In the genomic region with DNA sequence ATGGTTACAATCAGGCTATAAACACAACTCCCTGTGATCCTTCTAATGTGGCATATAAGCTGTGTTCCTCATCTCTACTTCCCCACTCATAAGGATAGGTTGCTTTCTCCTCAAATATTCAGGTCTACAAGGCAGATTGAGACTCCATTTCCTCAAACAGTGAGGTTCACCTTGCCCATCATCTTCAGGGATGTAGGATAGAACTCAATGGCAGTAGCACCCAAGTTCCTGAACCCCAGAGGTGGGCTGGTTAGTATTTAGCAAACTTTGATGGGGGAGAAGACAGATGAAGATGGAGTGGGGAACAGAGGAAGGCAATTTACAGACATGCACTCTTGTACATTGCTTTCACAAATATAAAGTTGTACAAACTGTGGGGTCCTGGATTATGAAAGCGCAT, we compare ENCODE assay signal across 24 mouse cellular contexts.
DNase-seq lines count a peak whose midpoint lies in the region; ATAC-seq lines count a peak whose summit lies in the region.
"Had no signal": no experiment of that assay in that cellular context is flagged by ENCODE, and none has a peak within 500 bp of the region (broad histone marks: within the 10 kb centered on the region; RNA-seq: fewer than 3 reads in every experiment).

No protein-coding gene starts in this region.

- no peak overlapping the region for H3K4me2 ChIP-seq in limb, embryonic 15.5 days
- no peak overlapping the region for H3K4me2 ChIP-seq in midbrain, embryonic 11.5 days

- 0 out of 2 replicates have a peak overlapping the region, but pooled peaks have one; percentile 51 for H3K27ac ChIP-seq in limb, embryonic 15.5 days
- H3K27ac ChIP-seq in limb, embryonic 10.5 days = no peak overlapping the region
- H3K27ac ChIP-seq in midbrain, embryonic 11.5 days (ENCODE audit: low read depth, low read length) = no peak overlapping the region
- H3K27ac ChIP-seq in midbrain, embryonic 10.5 days (replicated peaks) = no peak overlapping the region

- no peak overlapping the region for H3K4me3 ChIP-seq in limb, embryonic 15.5 days
- no peak overlapping the region for H3K4me3 ChIP-seq in limb, embryonic 10.5 days
- no peak overlapping the region for H3K4me3 ChIP-seq in midbrain, embryonic 11.5 days (ENCODE audit: low read depth, low read length)
- H3K4me3 ChIP-seq in midbrain, embryonic 10.5 days = no peak overlapping the region

- H3K9ac ChIP-seq in limb, embryonic 15.5 days = no peak overlapping the region
- H3K9ac ChIP-seq in midbrain, embryonic 11.5 days (ENCODE audit: low read length) = no peak overlapping the region

- H3K27me3 ChIP-seq in limb, embryonic 15.5 days = no peaks in the 10 kb centered on the region
- H3K27me3 ChIP-seq in limb, embryonic 10.5 days (ENCODE audit: low read depth, poor library complexity, severe bottlenecking) = no peaks in the 10 kb centered on the region
- no peaks in the 10 kb centered on the region for H3K27me3 ChIP-seq in midbrain, embryonic 11.5 days (ENCODE audit: control insufficient read depth, insufficient read depth, low read length)
- no peaks in the 10 kb centered on the region for H3K27me3 ChIP-seq in midbrain, embryonic 10.5 days (ENCODE audit: low read depth, poor library complexity, severe bottlenecking)
- H3K27me3 ChIP-seq: CH12.LX, Patski had no signal

- no peaks in the 10 kb centered on the region for H3K9me3 ChIP-seq in limb, embryonic 15.5 days
- H3K9me3 ChIP-seq in limb, embryonic 10.5 days (replicated peaks) = no peaks in the 10 kb centered on the region
- no peaks in the 10 kb centered on the region for H3K9me3 ChIP-seq in midbrain, embryonic 11.5 days (ENCODE audit: control insufficient read depth, low read length)
- H3K9me3 ChIP-seq in midbrain, embryonic 10.5 days (replicated peaks) = no peaks in the 10 kb centered on the region

- peak; percentile 54 for DNase-seq in heart, adult 11 months
- DNase-seq in heart, adult 8-10 months (ENCODE audit: low spot score) = no peak
- DNase-seq in limb, embryonic 10.5 days (ENCODE audit: low spot score) = no peak
- DNase-seq in midbrain, embryonic 11.5 days (ENCODE audit: low spot score, missing footprints) = peak; percentile 73
- no peak for DNase-seq in midbrain, embryonic 10.5 days (ENCODE audit: low spot score)
- DNase-seq in NIH3T3 (ENCODE audit: low read depth) (peak; percentile 26), adipocyte (ENCODE audit: low spot score) (no peak)
- DNase-seq: adrenal gland, adult 2 months; adrenal gland, adult 8-10 months; adrenal gland, postnatal 10 days; adrenal gland, postnatal 14 days; adrenal gland, postnatal 25 days; adrenal gland, postnatal 36 days; B cell, adult 2 months; cerebellum, adult 11 months; cerebellum, adult 11-12 months; cerebellum, adult 18-20 months; cerebellum, adult 2 months had no signal

- no peaks in the 10 kb centered on the region for H3K4me1 ChIP-seq in limb, embryonic 15.5 days
- no peaks in the 10 kb centered on the region for H3K4me1 ChIP-seq in limb, embryonic 10.5 days
- H3K4me1 ChIP-seq in midbrain, embryonic 11.5 days (ENCODE audit: control insufficient read depth, insufficient read depth, low read length) = no peaks in the 10 kb centered on the region
- H3K4me1 ChIP-seq in midbrain, embryonic 10.5 days = no peaks in the 10 kb centered on the region

- WGBS in limb, embryonic 15.5 days = 95% methylated on average over 1 of the region's 1 CpGs
- WGBS in limb, embryonic 10.5 days = 97% methylated on average over 1 of the region's 1 CpGs
- WGBS in midbrain, embryonic 11.5 days = 97% methylated on average over 1 of the region's 1 CpGs
- WGBS in midbrain, embryonic 10.5 days = 100% methylated on average over 1 of the region's 1 CpGs

- no peak for ATAC-seq in limb, embryonic 15.5 days (ENCODE audit: insufficient number of reproducible peaks, low FRiP score, low TSS enrichment, low read depth)
- no peak for ATAC-seq in midbrain, embryonic 11.5 days (ENCODE audit: low FRiP score)
- ATAC-seq: activated CD4-positive, CD25-positive, alpha-beta regulatory T cell, adult 4 months; CD4-positive, CD25-positive, alpha-beta regulatory T cell, adult 4 months; Patski had no signal

- H3K36me3 ChIP-seq in limb, embryonic 15.5 days = no peaks in the 10 kb centered on the region
- H3K36me3 ChIP-seq in limb, embryonic 10.5 days = no peaks in the 10 kb centered on the region
- no peaks in the 10 kb centered on the region for H3K36me3 ChIP-seq in midbrain, embryonic 11.5 days (ENCODE audit: control insufficient read depth, insufficient read depth, low read length)
- H3K36me3 ChIP-seq in midbrain, embryonic 10.5 days = no peaks in the 10 kb centered on the region
- H3K36me3 ChIP-seq: G1E had no signal

Comparison
In these comparisons a context has a peak if more than half of its experiments do, and no peak if none do; other contexts are left out.
1. DNase-seq: peak in heart, adult 11 months (single experiment), midbrain, embryonic 11.5 days (single experiment) and NIH3T3 (single experiment); none in heart, adult 8-10 months (single experiment), limb, embryonic 10.5 days (single experiment), midbrain, embryonic 10.5 days (single experiment) and adipocyte (single experiment).